Mouse (Mus musculus): Measurements from ENCODE around the gene Slc16a9. TPM values are rescaled to one million over a fixed set of nuclear protein-coding genes. Genes with fewer than 3 reads are reported as not detected.

Slc16a9 gene
- polyA plus RNA-seq (2015; fragmentation: Nextera tagmentation; extraction: Ambion mirVana), result 2.4 and 3.8 TPM in 2 replicates

- Histone ChIP-seq H3K27me3 (replicated peaks; ENCODE audit: control insufficient read depth, insufficient read depth, low read length) (peaks cover 8% of the 10 kb centered on the region), H3K27ac (ENCODE audit: low read depth, low read length) (no peak within 1 kb of the TSS), H3K9ac (ENCODE audit: low read depth, low read length) (peak within 1 kb of the TSS; percentile 80), H3K4me3 (ENCODE audit: low read length) (peak within 1 kb of the TSS; percentile 81), H3K4me2 (ENCODE audit: low read length) (peak within 1 kb of the TSS; percentile 98), H3K4me1 (ENCODE audit: control insufficient read depth, insufficient read depth, low read depth, low read length) (peaks cover 13% of the 10 kb centered on the region), H3K36me3 (ENCODE audit: control insufficient read depth, insufficient read depth, low read length) (no peaks in the 10 kb centered on the region), H3K9me3 (ENCODE audit: control insufficient read depth, low read length) (no peaks in the 10 kb centered on the region)
- ATAC-seq, result peak; percentile 95
- under 1% methylated on average over 54 of the region's 54 CpGs for WGBS
Measured at GRCm38 (mm10) chr10:70244921-70245558, at the start of gene Slc16a9. TSS of gene Slc16a9 (plus strand) at chr10:70245100.

GRCm38 (mm10) chr10:70195279-70195678 lies 49.6 kb upstream of the Slc16a9 start:
- Histone ChIP-seq H3K36me3 (ENCODE audit: control insufficient read depth, insufficient read depth, low read length) (no peaks in the 10 kb centered on the region), H3K27me3 (replicated peaks; ENCODE audit: control insufficient read depth, insufficient read depth, low read length) (no peaks in the 10 kb centered on the region), H3K27ac (ENCODE audit: low read depth, low read length) (no peak overlapping the region), H3K9ac (ENCODE audit: low read depth, low read length) (no peak overlapping the region), H3K4me3 (ENCODE audit: low read length) (no peak overlapping the region), H3K9me3 (ENCODE audit: control insufficient read depth, low read length) (no peaks in the 10 kb centered on the region), H3K4me2 (ENCODE audit: low read length) (no peak overlapping the region), H3K4me1 (ENCODE audit: control insufficient read depth, insufficient read depth, low read depth, low read length) (no peaks in the 10 kb centered on the region)
- WGBS, result 76% methylated on average over 7 of the region's 7 CpGs
- no peak for ATAC-seq

- Histone ChIP-seq H3K36me3 (ENCODE audit: control insufficient read depth, insufficient read depth, low read length) (no peaks in the 10 kb centered on the region), H3K4me2 (ENCODE audit: low read length) (no peak overlapping the region), H3K9ac (ENCODE audit: low read depth, low read length) (no peak overlapping the region), H3K9me3 (ENCODE audit: control insufficient read depth, low read length) (no peaks in the 10 kb centered on the region), H3K4me1 (ENCODE audit: control insufficient read depth, insufficient read depth, low read depth, low read length) (no peaks in the 10 kb centered on the region), H3K4me3 (ENCODE audit: low read length) (no peak overlapping the region), H3K27me3 (replicated peaks; ENCODE audit: control insufficient read depth, insufficient read depth, low read length) (no peaks in the 10 kb centered on the region), H3K27ac (ENCODE audit: low read depth, low read length) (no peak overlapping the region)
- peak; percentile 59; the same call in 1 of the 2 replicates for ATAC-seq
- 61% methylated on average over 7 of the region's 7 CpGs for WGBS
Measured at GRCm38 (mm10) chr10:70195786-70196185, 49.1 kb upstream of the Slc16a9 start.

GRCm38 (mm10) chr10:70196666-70197065 lies 48.2 kb upstream of the Slc16a9 start:
- no peaks in the 10 kb centered on the region for H3K27me3 ChIP-seq (replicated peaks; ENCODE audit: control insufficient read depth, insufficient read depth, low read length)
- 87% methylated on average over 6 of the region's 6 CpGs for WGBS
- H3K36me3 ChIP-seq (ENCODE audit: control insufficient read depth, insufficient read depth, low read length), result no peaks in the 10 kb centered on the region
- H3K4me1 ChIP-seq (ENCODE audit: control insufficient read depth, insufficient read depth, low read depth, low read length), result no peaks in the 10 kb centered on the region
- H3K9me3 ChIP-seq (ENCODE audit: control insufficient read depth, low read length), result no peaks in the 10 kb centered on the region
- ATAC-seq, result no peak
- H3K4me2 ChIP-seq (ENCODE audit: low read length), result no peak overlapping the region
- no peak overlapping the region for H3K27ac ChIP-seq (ENCODE audit: low read depth, low read length)
- H3K4me3 ChIP-seq (ENCODE audit: low read length), result no peak overlapping the region
- H3K9ac ChIP-seq (ENCODE audit: low read depth, low read length), result no peak overlapping the region

- no peak overlapping the region for H3K4me3 ChIP-seq (ENCODE audit: low read length)
- no peaks in the 10 kb centered on the region for H3K36me3 ChIP-seq (ENCODE audit: control insufficient read depth, insufficient read depth, low read length)
- H3K9ac ChIP-seq (ENCODE audit: low read depth, low read length), result no peak overlapping the region
- H3K4me1 ChIP-seq (ENCODE audit: control insufficient read depth, insufficient read depth, low read depth, low read length), result no peaks in the 10 kb centered on the region
- H3K27ac ChIP-seq (ENCODE audit: low read depth, low read length), result no peak overlapping the region
- H3K4me2 ChIP-seq (ENCODE audit: low read length), result no peak overlapping the region
- no peak for ATAC-seq
- H3K27me3 ChIP-seq (replicated peaks; ENCODE audit: control insufficient read depth, insufficient read depth, low read length), result no peaks in the 10 kb centered on the region
- 84% methylated on average over 2 of the region's 2 CpGs for WGBS
- no peaks in the 10 kb centered on the region for H3K9me3 ChIP-seq (ENCODE audit: control insufficient read depth, low read length)
Measured at GRCm38 (mm10) chr10:70197601-70198000, 47.3 kb upstream of the Slc16a9 start.

- H3K4me3 ChIP-seq (ENCODE audit: low read length), result no peak overlapping the region
- ATAC-seq, result no peak
- 77% methylated on average over 6 of the region's 6 CpGs for WGBS
- H3K27me3 ChIP-seq (replicated peaks; ENCODE audit: control insufficient read depth, insufficient read depth, low read length), result no peaks in the 10 kb centered on the region
- H3K36me3 ChIP-seq (ENCODE audit: control insufficient read depth, insufficient read depth, low read length), result no peaks in the 10 kb centered on the region
- no peak overlapping the region for H3K27ac ChIP-seq (ENCODE audit: low read depth, low read length)
- H3K4me2 ChIP-seq (ENCODE audit: low read length), result no peak overlapping the region
- no peak overlapping the region for H3K9ac ChIP-seq (ENCODE audit: low read depth, low read length)
- H3K9me3 ChIP-seq (ENCODE audit: control insufficient read depth, low read length), result no peaks in the 10 kb centered on the region
- H3K4me1 ChIP-seq (ENCODE audit: control insufficient read depth, insufficient read depth, low read depth, low read length), result no peaks in the 10 kb centered on the region
Measured at GRCm38 (mm10) chr10:70198012-70198411, 46.9 kb upstream of the Slc16a9 start.

GRCm38 (mm10) chr10:70198951-70199463 lies 45.9 kb upstream of the Slc16a9 start:
- ATAC-seq, result no peak
- H3K4me3 ChIP-seq (ENCODE audit: low read length), result no peak overlapping the region
- H3K27ac ChIP-seq (ENCODE audit: low read depth, low read length), result no peak overlapping the region
- no peaks in the 10 kb centered on the region for H3K27me3 ChIP-seq (replicated peaks; ENCODE audit: control insufficient read depth, insufficient read depth, low read length)
- H3K9me3 ChIP-seq (ENCODE audit: control insufficient read depth, low read length), result no peaks in the 10 kb centered on the region
- no peak overlapping the region for H3K4me2 ChIP-seq (ENCODE audit: low read length)
- WGBS, result 93% methylated on average over 7 of the region's 7 CpGs
- H3K9ac ChIP-seq (ENCODE audit: low read depth, low read length), result no peak overlapping the region
- H3K4me1 ChIP-seq (ENCODE audit: control insufficient read depth, insufficient read depth, low read depth, low read length), result no peaks in the 10 kb centered on the region
- H3K36me3 ChIP-seq (ENCODE audit: control insufficient read depth, insufficient read depth, low read length), result no peaks in the 10 kb centered on the region

GRCm38 (mm10) chr10:70199466-70200210 lies 45.3 kb upstream of the Slc16a9 start:
- Histone ChIP-seq H3K9me3 (ENCODE audit: control insufficient read depth, low read length) (no peaks in the 10 kb centered on the region), H3K9ac (ENCODE audit: low read depth, low read length) (no peak overlapping the region), H3K4me3 (ENCODE audit: low read length) (no peak overlapping the region), H3K4me1 (ENCODE audit: control insufficient read depth, insufficient read depth, low read depth, low read length) (no peaks in the 10 kb centered on the region; the same call in 1 of the 2 replicates), H3K27me3 (replicated peaks; ENCODE audit: control insufficient read depth, insufficient read depth, low read length) (no peaks in the 10 kb centered on the region), H3K27ac (ENCODE audit: low read depth, low read length) (no peak overlapping the region), H3K4me2 (ENCODE audit: low read length) (no peak overlapping the region), H3K36me3 (ENCODE audit: control insufficient read depth, insufficient read depth, low read length) (no peaks in the 10 kb centered on the region)
- no peak for ATAC-seq
- 90% methylated on average over 6 of the region's 6 CpGs for WGBS

- Histone ChIP-seq H3K9ac (ENCODE audit: low read depth, low read length) (no peak overlapping the region), H3K4me1 (ENCODE audit: control insufficient read depth, insufficient read depth, low read depth, low read length) (no peaks in the 10 kb centered on the region; the same call in 1 of the 2 replicates), H3K4me3 (ENCODE audit: low read length) (no peak overlapping the region), H3K4me2 (ENCODE audit: low read length) (peak overlapping the region; percentile 5; the same call in 1 of the 2 replicates), H3K9me3 (ENCODE audit: control insufficient read depth, low read length) (no peaks in the 10 kb centered on the region), H3K27ac (ENCODE audit: low read depth, low read length) (no peak overlapping the region), H3K36me3 (ENCODE audit: control insufficient read depth, insufficient read depth, low read length) (no peaks in the 10 kb centered on the region), H3K27me3 (replicated peaks; ENCODE audit: control insufficient read depth, insufficient read depth, low read length) (no peaks in the 10 kb centered on the region)
- WGBS, result 52% methylated on average over 12 of the region's 12 CpGs
- no peak for ATAC-seq
Measured at GRCm38 (mm10) chr10:70200889-70201500, 43.9 kb upstream of the Slc16a9 start.
